Mouse (Mus musculus): ENCODE measurements around the gene Slc24a4. TPM values are rescaled to one million over a fixed set of nuclear protein-coding genes. Genes with fewer than 3 reads are reported as not detected.
A peak's percentile ranks its signal among the peaks of the same experiment; 100 is the strongest.
"Not testable (repeated sequence)": the region's sequence is repeated elsewhere in the genome, so short reads cannot be mapped to it uniquely, and the experiment has no call there.

Slc24a4 gene
- total RNA-seq, 2 experiments from 2014 or later, result 1.5 to 2.2 TPM

GRCm38 (mm10) chr12:102154815-102155214 lies 26.3 kb downstream of the Slc24a4 start:
- DNase-seq (ENCODE audit: low spot score), result no peak
- intact Hi-C loops (cut with DNase I), result no loop called here

GRCm38 (mm10) chr12:102164632-102165031 lies 36.1 kb downstream of the Slc24a4 start:
- DNase-seq (ENCODE audit: low spot score), result no peak
- intact Hi-C loops (cut with DNase I), result no loop called here

GRCm38 (mm10) chr12:102166691-102167261 lies 38.2 kb downstream of the Slc24a4 start:
- intact Hi-C loops (cut with DNase I), result no loop called here

GRCm38 (mm10) chr12:102167302-102167701 lies 38.8 kb downstream of the Slc24a4 start:
- intact Hi-C loops (cut with DNase I), result no loop called here
- DNase-seq (ENCODE audit: low spot score), result no peak

More at GRCm38 (mm10) chr12:102166691-102167261, 38.2 kb downstream of the Slc24a4 start:
- DNase-seq (ENCODE audit: low spot score), result no peak

GRCm38 (mm10) chr12:102172746-102173145 lies 44.2 kb downstream of the Slc24a4 start:
- intact Hi-C loops (cut with DNase I), result no loop called here
- DNase-seq (ENCODE audit: low spot score), result no peak

- DNase-seq (ENCODE audit: low spot score), result no peak
- intact Hi-C loops (cut with DNase I), result no loop called here
These were observed 44.8 kb downstream of the Slc24a4 start for GRCm38 (mm10) chr12:102173345-102173744.

- intact Hi-C loops (cut with DNase I), result loop anchor here (5.0 kb wide), 2 partner anchors 173 to 202 kb away; no protein-coding TSS in a partner anchor
- no peak for DNase-seq (ENCODE audit: low spot score)
These were observed 52.0 kb downstream of the Slc24a4 start for GRCm38 (mm10) chr12:102180371-102181074.

- intact Hi-C loops (cut with DNase I), result loop anchor here (5.0 kb wide), 2 partner anchors 175 to 200 kb away; no protein-coding TSS in a partner anchor
- no peak for DNase-seq (ENCODE audit: low spot score)
These were observed 53.3 kb downstream of the Slc24a4 start for GRCm38 (mm10) chr12:102181799-102182357.

GRCm38 (mm10) chr12:102182621-102183020 lies 54.1 kb downstream of the Slc24a4 start:
- intact Hi-C loops (cut with DNase I), result loop anchor here (5.0 kb wide), 2 partner anchors 175 to 200 kb away; no protein-coding TSS in a partner anchor
- DNase-seq (ENCODE audit: low spot score), result no peak

GRCm38 (mm10) chr12:102183201-102183600 lies 54.7 kb downstream of the Slc24a4 start:
- no peak for DNase-seq (ENCODE audit: low spot score)
- intact Hi-C loops (cut with DNase I), result loop anchor here (5.0 kb wide), 2 partner anchors 176 to 199 kb away; no protein-coding TSS in a partner anchor

GRCm38 (mm10) chr12:102190820-102191219 lies 62.3 kb downstream of the Slc24a4 start:
- DNase-seq (ENCODE audit: low spot score), result no peak
- intact Hi-C loops (cut with DNase I), result loop anchor here (2.0 kb wide), 1 partner anchor 30 kb away; no protein-coding TSS in a partner anchor

- DNase-seq (ENCODE audit: low spot score), result no peak
- intact Hi-C loops (cut with DNase I), result no loop called here
These were observed 73.0 kb downstream of the Slc24a4 start for GRCm38 (mm10) chr12:102201516-102201915.

GRCm38 (mm10) chr12:102202901-102203300 lies 74.4 kb downstream of the Slc24a4 start:
- intact Hi-C loops (cut with DNase I), result no loop called here
- DNase-seq (ENCODE audit: low spot score), result peak; percentile 61

GRCm38 (mm10) chr12:102206471-102206870 lies 77.9 kb downstream of the Slc24a4 start:
- intact Hi-C loops (cut with DNase I), result no loop called here
- DNase-seq (ENCODE audit: low spot score), result no peak

GRCm38 (mm10) chr12:102207245-102207644 lies 78.7 kb downstream of the Slc24a4 start:
- no peak for DNase-seq (ENCODE audit: low spot score)
- intact Hi-C loops (cut with DNase I), result no loop called here

GRCm38 (mm10) chr12:102210801-102211200 lies 82.3 kb downstream of the Slc24a4 start:
- intact Hi-C loops (cut with DNase I), result no loop called here
- DNase-seq (ENCODE audit: low spot score), result no peak

GRCm38 (mm10) chr12:102223404-102223803 lies 94.9 kb downstream of the Slc24a4 start:
- no peak for DNase-seq (ENCODE audit: low spot score)
- intact Hi-C loops (cut with DNase I), result no loop called here

GRCm38 (mm10) chr12:102224112-102224511 lies 95.6 kb downstream of the Slc24a4 start:
- intact Hi-C loops (cut with DNase I), result not testable (repeated sequence)

GRCm38 (mm10) chr12:102225165-102225564 lies 96.6 kb downstream of the Slc24a4 start:
- DNase-seq (ENCODE audit: low spot score), result no peak
- intact Hi-C loops (cut with DNase I), result no loop called here

More at GRCm38 (mm10) chr12:102224112-102224511, 95.6 kb downstream of the Slc24a4 start:
- DNase-seq (ENCODE audit: low spot score), result not testable (repeated sequence)

GRCm38 (mm10) chr12:102235551-102235950 lies 107.0 kb downstream of the Slc24a4 start:
- no peak for DNase-seq (ENCODE audit: low spot score)
- intact Hi-C loops (cut with DNase I), result no loop called here

GRCm38 (mm10) chr12:102236317-102236716 lies 107.8 kb downstream of the Slc24a4 start:
- DNase-seq (ENCODE audit: low spot score), result no peak
- intact Hi-C loops (cut with DNase I), result no loop called here

Measured in heart, postnatal 25 days (tissue).